Mouse (Mus musculus) embryo, embryonic 11 days (tissue): ENCODE data around the gene Snapin.

Source experiments
- DNase-seq: peaks from one replicate; pipeline ENCODE4 v3.0.0-alpha.2; 2015

Gene Snapin

GRCm38 (mm10) chr3:90451396-90452095 is 39.3 kb downstream of the Snapin start:
- DNase-seq = peak; percentile 33

GRCm38 (mm10) chr3:90450874-90451273 is 40.0 kb downstream of the Snapin start:
- DNase-seq = no peak

GRCm38 (mm10) chr3:90448626-90449025 is 42.2 kb downstream of the Snapin start:
- no peak for DNase-seq

GRCm38 (mm10) chr3:90447123-90447494 is 43.7 kb downstream of the Snapin start:
- DNase-seq = peak; percentile 68

- peak; percentile 97 for DNase-seq
Measured at GRCm38 (mm10) chr3:90446389-90447122, 44.3 kb downstream of the Snapin start.

GRCm38 (mm10) chr3:90445417-90446200 is 45.2 kb downstream of the Snapin start:
- peak; percentile 24 for DNase-seq

GRCm38 (mm10) chr3:90443977-90444376 is 46.9 kb downstream of the Snapin start:
- no peak for DNase-seq

- DNase-seq = no peak
Measured at GRCm38 (mm10) chr3:90440756-90441155, 50.1 kb downstream of the Snapin start.
